In genomic region chr19:34291379-34291778, GRCm38 (mm10) we compare ENCODE assay signal across 8 mouse cellular contexts. TPM values are rescaled to one million over a fixed set of nuclear protein-coding genes. Genes with fewer than 3 reads are reported as not detected.
DNase-seq lines count a peak whose midpoint lies in the region; ATAC-seq and TF ChIP-seq lines count a peak whose summit lies in the region.

No protein-coding gene starts in this region.

- 68% methylated on average over 8 of the region's 8 CpGs for WGBS in hindbrain, embryonic 14.5 days
- WGBS in midbrain, embryonic 14.5 days: 67% methylated on average over 8 of the region's 8 CpGs

- H3K9ac ChIP-seq in hindbrain, embryonic 14.5 days: no peak overlapping the region
- no peak overlapping the region for H3K9ac ChIP-seq in midbrain, embryonic 14.5 days (replicated peaks; ENCODE audit: low read length)

- peak overlapping the region; percentile 71 for H3K4me2 ChIP-seq in hindbrain, embryonic 14.5 days (replicated peaks)
- peak overlapping the region; percentile 67 for H3K4me2 ChIP-seq in midbrain, embryonic 14.5 days (ENCODE audit: low read length)

- H3K4me3 ChIP-seq in layer of hippocampus, adult 2 months: peak overlapping the region; percentile 56
- H3K4me3 ChIP-seq in cortical plate, adult 2 months (ENCODE audit: insufficient read depth, low read length): 0 out of 2 replicates have a peak overlapping the region, but pooled peaks have one; percentile 29
- H3K4me3 ChIP-seq in hindbrain, embryonic 14.5 days (replicated peaks; ENCODE audit: low read length): no peak overlapping the region
- H3K4me3 ChIP-seq in midbrain, embryonic 14.5 days (replicated peaks; ENCODE audit: low read depth, low read length): no peak overlapping the region

- no peak for TF ChIP-seq CTCF in layer of hippocampus, adult 2 months (conservative IDR thresholded peaks at IDR 0.05)
- TF ChIP-seq CTCF in cortical plate, adult 2 months (IDR thresholded peaks at IDR 0.05; ENCODE audit: extremely low read depth, insufficient read depth, low read length): no peak

- H3K27ac ChIP-seq in layer of hippocampus, adult 2 months: no peak overlapping the region
- no peak overlapping the region for H3K27ac ChIP-seq in cortical plate, adult 2 months (ENCODE audit: insufficient read depth, low read length)
- H3K27ac ChIP-seq in hindbrain, embryonic 14.5 days: no peak overlapping the region
- no peak overlapping the region for H3K27ac ChIP-seq in midbrain, embryonic 14.5 days (replicated peaks; ENCODE audit: low read depth, low read length)

- no peak for ATAC-seq in hindbrain, embryonic 14.5 days (ENCODE audit: low FRiP score)
- no peak for ATAC-seq in midbrain, embryonic 14.5 days (ENCODE audit: low FRiP score, low TSS enrichment)

- H3K4me1 ChIP-seq in cortical plate, adult 2 months (ENCODE audit: control insufficient read depth, insufficient read depth, low read length): no peaks in the 10 kb centered on the region
- 0 out of 2 replicates have a peak, but pooled peaks cover 9% of the 10 kb centered on the region for H3K4me1 ChIP-seq in hindbrain, embryonic 14.5 days (replicated peaks; ENCODE audit: control insufficient read depth, insufficient read depth, low read length)
- H3K4me1 ChIP-seq in midbrain, embryonic 14.5 days (ENCODE audit: control insufficient read depth, insufficient read depth, low read length): peaks cover 11% of the 10 kb centered on the region

- H3K36me3 ChIP-seq in hindbrain, embryonic 14.5 days (replicated peaks; ENCODE audit: control insufficient read depth, insufficient read depth): no peaks in the 10 kb centered on the region
- H3K36me3 ChIP-seq in midbrain, embryonic 14.5 days (ENCODE audit: control insufficient read depth, insufficient read depth, low read length): no peaks in the 10 kb centered on the region

- DNase-seq in layer of hippocampus, adult 2 months (ENCODE audit: low spot score in 2 of 2): no peak
- no peak for DNase-seq in layer of hippocampus, adult 8-10 months (ENCODE audit: low spot score in 2 of 2)
- DNase-seq in hindbrain, embryonic 14.5 days (ENCODE audit: low spot score): no peak
- DNase-seq in midbrain, embryonic 14.5 days: no peak
- no peak for DNase-seq in adrenal gland, adult 8-10 months
- no peak for DNase-seq in layer of hippocampus, postnatal 10 days (ENCODE audit: low spot score in 2 of 2)
- no peak for DNase-seq in natural killer cell, adult 2 months (ENCODE audit: low spot score in 2 of 2)

- TF ChIP-seq POLR2A in cortical plate, adult 2 months (IDR thresholded peaks at IDR 0.05; ENCODE audit: extremely low read depth, insufficient read depth, low read length): no peak

- no peaks in the 10 kb centered on the region for H3K27me3 ChIP-seq in hindbrain, embryonic 14.5 days (ENCODE audit: control insufficient read depth, insufficient read depth, low read length)
- H3K27me3 ChIP-seq in midbrain, embryonic 14.5 days (ENCODE audit: control insufficient read depth, insufficient read depth, low read length): no peaks in the 10 kb centered on the region

- H3K9me3 ChIP-seq in hindbrain, embryonic 14.5 days (ENCODE audit: control insufficient read depth, low read length): no peaks in the 10 kb centered on the region
- H3K9me3 ChIP-seq in midbrain, embryonic 14.5 days (ENCODE audit: control insufficient read depth, low read length): no peaks in the 10 kb centered on the region

RNA-seq across cellular contexts. Expression of gene Fas, which starts 0.9 kb away (rescaled TPM):
- 1 to 10 TPM; 1.5 to 2.9 TPM for total RNA-seq in layer of hippocampus, adult 2 months (2021)
- 1 to 10 TPM in 3 of 4 experiments, under 1 TPM in 1; 0.50 to 4.2 (median 2.6) TPM for total RNA-seq in layer of hippocampus, adult 8-10 months (2022)
- polyA plus RNA-seq in cortical plate, adult 2 months (2012; rRNA removed): 2.0 and 2.8 TPM in 2 replicates
- 1.3 and 1.5 TPM in 2 replicates for polyA plus RNA-seq in hindbrain, embryonic 14.5 days (2014; fragmentation: Nextera tagmentation; extraction: Ambion mirVana)
- polyA plus RNA-seq in midbrain, embryonic 14.5 days (2014; fragmentation: Nextera tagmentation; extraction: Ambion mirVana): 0.81 and 0.84 TPM in 2 replicates
- total RNA-seq in adrenal gland, adult 8-10 months (2022): 10 to 100 TPM in 1 of 4 experiments, 1 to 10 TPM in 3; 7.9 to 10.1 (median 8.3) TPM
- total RNA-seq in layer of hippocampus, postnatal 10 days (2021): 1 to 10 TPM in 1 of 2 experiments, not detected in 1; 1.2 TPM

RNA-seq across cellular contexts. Expression of gene Acta2, which starts 36.0 kb away (rescaled TPM):
- total RNA-seq in layer of hippocampus, adult 2 months (2021): 10 to 100 TPM; 12.2 to 18.3 TPM
- 10 to 100 TPM; 11.6 to 20.4 (median 15.1) TPM for total RNA-seq in layer of hippocampus, adult 8-10 months (2022)
- 34.9 and 39.0 TPM in 2 replicates for polyA plus RNA-seq in cortical plate, adult 2 months (2012; rRNA removed)
- polyA plus RNA-seq in hindbrain, embryonic 14.5 days (2014; fragmentation: Nextera tagmentation; extraction: Ambion mirVana): 19.5 and 22.2 TPM in 2 replicates
- 0.59 and 11.3 TPM in 2 replicates for polyA plus RNA-seq in midbrain, embryonic 14.5 days (2014; fragmentation: Nextera tagmentation; extraction: Ambion mirVana)
- 10 to 100 TPM; 26.3 to 60.4 (median 36.5) TPM for total RNA-seq in adrenal gland, adult 8-10 months (2022)
- 10 to 100 TPM; 16.2 to 21.5 TPM for total RNA-seq in layer of hippocampus, postnatal 10 days (2021)

Comparison
In these comparisons a context has a peak if more than half of its experiments do, and no peak if none do; other contexts are left out.
1. H3K4me3 ChIP-seq: peak in layer of hippocampus, adult 2 months (single experiment) and cortical plate, adult 2 months (single experiment); none in hindbrain, embryonic 14.5 days (single experiment) and midbrain, embryonic 14.5 days (single experiment).